Mouse (Mus musculus) embryonic fibroblast, embryonic 13.5 days (primary cell): ENCODE data around the gene 5830473C10Rik.

Experiments
- CTCF ChIP-seq: IDR thresholded peaks from 2 replicates; pipeline ENCODE4 v1.5.1; 2011; ENCODE audit warnings: mild to moderate bottlenecking, control low read depth, low read length, moderate library complexity, borderline replicate concordance; ENCODE audit not compliant: insufficient read depth
- POLR2A ChIP-seq: IDR thresholded peaks from 2 replicates; pipeline ENCODE4 v1.6.1; 2011; ENCODE audit warnings: low read depth, mild to moderate bottlenecking, control low read depth, low read length, moderate library complexity

DNA sequence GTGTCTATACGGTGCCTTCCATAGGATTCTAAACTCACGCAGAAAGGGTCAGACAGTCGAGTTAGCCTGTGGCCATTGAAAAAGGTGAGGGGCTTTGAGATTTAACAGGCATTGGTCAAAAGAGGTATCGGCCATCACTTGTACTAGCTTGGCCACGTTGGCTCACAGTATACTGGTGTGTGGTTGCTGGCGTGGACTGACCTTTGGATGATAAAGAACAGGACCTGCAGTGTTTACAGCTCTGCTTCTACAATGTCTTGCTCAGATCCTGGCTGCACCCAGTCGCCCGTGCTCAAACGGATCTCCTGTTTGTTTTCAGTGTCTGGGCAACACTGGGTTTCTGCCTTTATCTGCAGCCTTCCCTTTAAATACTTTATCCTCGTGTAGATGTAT lies 80.3 kb downstream of the 5830473C10Rik start:
- no peak for TF ChIP-seq CTCF
- no peak for TF ChIP-seq POLR2A
